Mouse (Mus musculus) midbrain, embryonic 11.5 days (tissue): ENCODE measurements around the gene Sf3b4. TPM values are rescaled to one million over a fixed set of nuclear protein-coding genes. Genes with fewer than 3 reads are reported as not detected.

Experiments used
- ATAC-seq: fragments of 200-750 bp; cut with Nextera tagmentation; 2 replicates; pipeline ENCODE4 v1.8.0; 2017; ENCODE audit warnings: moderate TSS enrichment, moderate library complexity; ENCODE audit not compliant: low FRiP score
- DNase-seq: peaks from one replicate; pipeline ENCODE4 v3.0.0; 2015; ENCODE audit warnings: low spot score; ENCODE audit errors: missing footprints
- H3K27ac ChIP-seq: fragments of 300-500 bp; sonication (generic); 2 replicates; pipeline ENCODE4 v1.5.1; 2014; ENCODE audit warnings: low read depth, low read length
- H3K27me3 ChIP-seq: fragments of 300-500 bp; sonication (generic); 2 replicates; pipeline ENCODE4 v1.6.1; 2014; ENCODE audit warnings: mild to moderate bottlenecking, low read length, moderate library complexity, mixed read lengths; ENCODE audit not compliant: control insufficient read depth, insufficient read depth
- H3K36me3 ChIP-seq: fragments of 300-500 bp; sonication (generic); 2 replicates; pipeline ENCODE4 v1.6.1; 2014; ENCODE audit warnings: mild to moderate bottlenecking, low read length, moderate library complexity, mixed read lengths; ENCODE audit not compliant: control insufficient read depth, insufficient read depth
- H3K4me1 ChIP-seq: fragments of 300-500 bp; sonication (generic); 2 replicates; pipeline ENCODE4 v1.6.1; 2014; ENCODE audit warnings: low read length; ENCODE audit not compliant: control insufficient read depth, insufficient read depth
- H3K4me2 ChIP-seq: fragments of 300-500 bp; sonication (generic); 2 replicates; pipeline ENCODE4 v1.6.1; 2014; ENCODE audit warnings: mild to moderate bottlenecking, moderate library complexity
- H3K4me3 ChIP-seq: fragments of 300-500 bp; sonication (generic); 2 replicates; pipeline ENCODE4 v1.5.1; 2014; ENCODE audit warnings: low read depth, low read length
- H3K9ac ChIP-seq: fragments of 300-500 bp; sonication (generic); 2 replicates; pipeline ENCODE4 v1.6.1; 2014; ENCODE audit warnings: low read length
- H3K9me3 ChIP-seq: fragments of 300-500 bp; sonication (generic); 2 replicates; pipeline ENCODE4 v1.6.1; 2016; ENCODE audit warnings: low read length; ENCODE audit not compliant: control insufficient read depth
- whole genome bisulfite sequencing: fragments of 180-500 bp; shearing (Covaris S2); extraction: QIAGEN DNeasy Blood & Tissue Kit; methylation state at CpG from one replicate; pipeline ENCODE4 v1.1.7; 2014; 5-methylcytosine and 5-hydroxymethylcytosine counted together
- polyA plus RNA-seq: library from polyadenylated mRNA; unstranded; fragments of >200 nt; fragmentation: Nextera tagmentation; extraction: Ambion mirVana; gene quantifications from 2 replicates; pipeline ENCODE4 v1.2.1, GENCODE M21; 2014

Sf3b4 gene
- polyA plus RNA-seq, 1 experiment from 2014 or later, result 216 TPM

DNA sequence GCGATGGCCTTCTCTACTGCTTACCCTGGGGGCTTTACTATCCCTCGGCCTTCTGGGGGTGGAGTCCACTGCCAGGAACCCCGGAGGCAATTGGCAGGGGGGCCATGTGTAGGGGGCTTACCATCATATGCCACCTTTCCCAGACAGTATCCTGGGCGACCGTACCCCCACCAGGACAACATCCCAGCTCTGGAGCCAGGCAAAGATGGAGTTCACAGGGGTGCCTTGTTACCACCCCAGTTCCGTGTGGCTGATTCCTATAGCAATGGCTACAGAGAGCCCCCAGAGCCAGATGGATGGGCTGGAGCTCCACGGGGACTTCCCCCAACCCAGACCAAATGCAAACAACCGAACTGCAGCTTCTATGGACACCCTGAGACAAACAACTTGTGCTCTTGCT lies 16.6 kb upstream of the Sf3b4 start:
- no peak overlapping the region for H3K27ac ChIP-seq
- no peaks in the 10 kb centered on the region for H3K9me3 ChIP-seq
- H3K27me3 ChIP-seq, result no peaks in the 10 kb centered on the region
- ATAC-seq, result no peak
- peaks cover 4% of the 10 kb centered on the region; the same call in 1 of the 2 replicates for H3K4me1 ChIP-seq
- DNase-seq, result no peak
- H3K4me2 ChIP-seq, result no peak overlapping the region
- no peak overlapping the region for H3K9ac ChIP-seq
- H3K36me3 ChIP-seq, result peaks cover 11% of the 10 kb centered on the region; the same call in 1 of the 2 replicates
- no peak overlapping the region for H3K4me3 ChIP-seq
- WGBS, result 84% methylated on average over 8 of the region's 8 CpGs

DNA sequence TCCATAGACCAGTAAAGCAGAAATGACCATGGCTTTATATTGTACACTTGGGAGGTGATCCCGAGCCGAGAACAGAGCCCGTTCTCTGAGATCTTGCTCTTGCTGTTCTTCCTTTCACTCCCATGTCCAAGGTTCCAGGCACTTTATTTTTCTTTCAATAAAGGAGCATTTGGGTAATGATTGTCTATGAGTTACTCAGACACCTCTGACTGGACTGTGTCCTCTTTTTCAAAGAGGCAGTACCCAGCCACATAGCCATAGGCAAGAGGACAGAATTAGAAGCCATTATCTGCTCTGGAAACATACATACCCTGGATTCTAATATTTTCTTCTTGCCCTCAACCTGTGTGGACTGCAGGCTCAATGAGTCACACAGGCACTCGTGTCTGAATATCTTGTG lies 12.3 kb upstream of the Sf3b4 start:
- Histone ChIP-seq H3K27ac (no peak overlapping the region), H3K27me3 (no peaks in the 10 kb centered on the region), H3K4me3 (no peak overlapping the region), H3K36me3 (0 out of 2 replicates have a peak, but pooled peaks cover 1% of the 10 kb centered on the region), H3K4me2 (no peak overlapping the region), H3K9me3 (no peaks in the 10 kb centered on the region), H3K9ac (no peak overlapping the region), H3K4me1 (peaks cover 20% of the 10 kb centered on the region)
- WGBS, result 82% methylated on average over 4 of the region's 4 CpGs
- ATAC-seq (no peak), DNase-seq (no peak)

DNA sequence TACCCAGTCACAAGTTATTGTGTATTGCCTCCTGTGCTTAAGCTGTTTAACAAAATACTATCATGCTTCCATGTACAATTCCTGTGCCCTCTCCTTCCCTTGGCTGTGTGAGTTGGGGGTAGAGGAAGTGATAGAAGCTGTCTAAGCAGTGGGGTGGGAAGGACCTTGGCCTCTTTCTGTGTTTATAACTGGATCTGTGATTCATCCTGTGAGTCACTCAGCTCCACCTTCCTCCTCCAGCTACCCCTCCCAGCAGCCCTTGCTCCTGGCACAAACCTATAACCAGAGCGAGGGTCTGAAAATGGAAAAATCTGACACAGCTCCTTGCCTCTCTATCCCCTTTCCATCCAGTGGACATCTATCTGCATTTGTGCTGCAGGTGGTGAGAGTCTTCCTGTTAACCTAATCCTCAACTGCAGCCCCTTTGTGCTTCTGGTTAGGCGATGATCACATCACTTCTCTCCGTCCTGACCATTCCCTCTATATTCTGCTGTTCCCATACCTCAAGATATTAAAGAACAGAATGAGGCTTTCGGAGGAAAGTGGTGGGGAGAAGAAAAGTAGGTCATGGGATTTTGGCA lies 11.8 kb upstream of the Sf3b4 start:
- Histone ChIP-seq H3K36me3 (no peaks in the 10 kb centered on the region), H3K4me3 (no peak overlapping the region), H3K9ac (no peak overlapping the region), H3K4me1 (peaks cover 20% of the 10 kb centered on the region), H3K27me3 (no peaks in the 10 kb centered on the region), H3K4me2 (peak overlapping the region; percentile 63; the same call in 1 of the 2 replicates), H3K9me3 (no peaks in the 10 kb centered on the region), H3K27ac (no peak overlapping the region)
- ATAC-seq (no peak), DNase-seq (no peak)
- WGBS, result 60% methylated on average over 4 of the region's 4 CpGs

DNA sequence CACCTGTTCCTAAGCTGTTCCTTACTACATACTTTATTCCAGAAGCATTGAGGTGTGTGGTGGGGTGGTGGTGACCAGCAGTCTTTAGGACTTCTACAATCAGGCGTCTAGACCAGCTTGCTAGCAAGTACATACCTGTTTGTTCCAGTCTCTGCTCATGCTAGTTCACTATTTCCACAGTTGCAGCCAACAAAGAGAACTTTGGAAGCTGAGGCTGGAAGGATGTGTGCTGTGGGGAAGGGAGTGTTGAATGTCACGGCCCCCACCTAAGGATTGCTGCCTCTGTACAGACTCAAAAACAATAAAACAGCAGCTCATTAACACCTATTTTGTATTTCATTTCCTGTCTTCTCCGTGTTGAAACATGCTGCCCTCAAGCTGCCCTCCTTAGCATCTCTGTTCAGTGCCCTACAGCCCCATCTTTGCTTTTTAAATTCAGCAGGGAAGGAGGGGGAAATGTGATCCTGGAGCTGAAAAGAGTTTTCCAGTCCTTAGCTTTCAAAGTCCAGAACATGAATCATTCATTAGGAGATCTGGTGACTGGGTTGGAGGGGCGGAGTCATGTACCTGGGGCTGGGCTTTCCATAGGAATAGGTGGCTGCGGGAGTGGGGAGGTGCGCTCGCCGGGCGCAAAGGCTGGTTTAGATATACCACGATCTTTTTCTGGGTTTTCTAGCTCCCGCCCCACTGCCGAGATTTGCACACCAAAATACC lies 11.2 kb upstream of the Sf3b4 start:
- peak overlapping the region; percentile 33 for H3K4me3 ChIP-seq
- ATAC-seq (peak; percentile 79), DNase-seq (peak; percentile 92)
- under 1% methylated on average over 12 of the region's 12 CpGs for WGBS
- peak overlapping the region; percentile 59; the same call in 1 of the 2 replicates for H3K9ac ChIP-seq
- H3K9me3 ChIP-seq, result no peaks in the 10 kb centered on the region
- no peaks in the 10 kb centered on the region for H3K27me3 ChIP-seq
- H3K4me1 ChIP-seq, result peaks cover 20% of the 10 kb centered on the region
- no peak overlapping the region for H3K27ac ChIP-seq
- H3K4me2 ChIP-seq, result peak overlapping the region; percentile 63
- H3K36me3 ChIP-seq, result no peaks in the 10 kb centered on the region

DNA sequence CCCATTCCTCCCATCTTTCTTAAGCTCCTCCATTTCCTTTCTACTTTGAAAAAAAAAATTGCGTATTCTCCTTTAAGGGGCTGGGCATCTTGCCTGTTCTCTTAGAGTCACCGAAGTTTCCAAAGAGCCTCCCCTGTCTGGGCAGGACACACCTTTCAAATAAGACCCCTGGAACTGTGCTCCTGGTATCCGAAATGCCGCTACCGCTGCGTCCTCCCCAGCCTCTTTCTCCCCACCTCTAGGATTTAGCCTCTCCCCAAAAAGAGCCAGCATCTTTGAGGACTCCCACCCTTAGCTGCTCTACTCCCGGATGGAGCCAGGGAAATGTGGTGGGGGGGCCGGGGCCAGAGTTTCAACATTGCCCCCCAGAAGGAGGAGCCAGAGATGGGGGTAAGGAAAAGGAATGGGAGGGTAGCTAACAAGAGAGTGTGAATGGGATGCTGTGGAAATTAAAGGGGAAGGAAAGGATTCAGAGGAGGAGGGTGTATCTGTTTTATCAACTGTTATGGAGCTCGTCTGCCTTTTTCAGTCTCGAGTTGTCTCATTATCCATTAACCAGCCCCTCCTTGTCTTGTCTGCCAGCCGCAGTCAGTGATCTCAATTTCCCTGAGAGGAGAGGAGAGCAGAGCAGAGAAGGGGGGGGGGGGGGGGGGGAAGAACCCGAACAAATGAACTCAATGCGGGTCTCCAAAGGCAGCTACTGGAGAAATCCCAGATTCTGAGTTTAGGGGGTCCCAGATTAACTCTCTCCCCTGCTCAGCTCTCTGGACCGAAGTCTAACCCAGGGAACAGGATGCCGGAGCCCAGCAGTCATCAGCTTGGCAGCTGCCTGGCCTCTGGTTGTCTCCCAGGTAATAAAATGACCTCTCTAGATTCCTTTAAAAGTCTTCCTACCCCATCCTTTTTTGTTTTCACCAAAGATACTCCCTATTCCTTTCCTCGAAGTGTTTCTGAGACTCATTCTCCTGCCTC lies 10.0 kb upstream of the Sf3b4 start, which contains the start of gene Mtmr11:
Gene Mtmr11, plus strand, starts transcription at position 136 of the 972 bp plus-strand sequence.
- ATAC-seq (0 out of 2 replicates have a peak, but pooled peaks have one; percentile 14), DNase-seq (peak; percentile 89)
- H3K27me3 ChIP-seq, result no peaks in the 10 kb centered on the region
- H3K4me2 ChIP-seq, result peak within 1 kb of the TSS; percentile 63
- peak within 1 kb of the TSS; percentile 59 for H3K9ac ChIP-seq
- peak within 1 kb of the TSS; percentile 33 for H3K4me3 ChIP-seq
- no peaks in the 10 kb centered on the region for H3K36me3 ChIP-seq
- peaks cover 20% of the 10 kb centered on the region for H3K4me1 ChIP-seq
- no peak within 1 kb of the TSS for H3K27ac ChIP-seq
- H3K9me3 ChIP-seq, result no peaks in the 10 kb centered on the region
- 8% methylated on average over 16 of the region's 16 CpGs for WGBS

DNA sequence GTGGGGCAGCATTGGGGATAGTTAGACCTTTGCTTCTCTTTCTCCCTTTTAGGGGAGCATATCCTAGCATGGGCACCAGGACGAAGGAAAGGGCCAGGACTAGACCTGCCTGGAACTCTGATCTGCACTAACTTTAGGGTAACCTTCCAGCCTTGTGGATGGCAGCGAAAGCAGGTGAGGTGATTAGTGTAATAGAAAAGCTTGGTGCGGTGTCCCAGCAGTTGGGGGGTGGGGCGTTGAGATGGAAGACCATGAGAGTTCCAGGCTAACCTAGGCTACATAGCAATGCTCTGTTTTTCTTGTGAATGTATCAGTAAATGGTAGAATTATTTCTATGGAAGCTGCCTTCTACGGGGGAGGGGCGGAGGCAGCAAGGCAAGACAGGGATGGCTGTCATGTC lies 9.1 kb upstream of the Sf3b4 start:
- Histone ChIP-seq H3K4me3 (no peak overlapping the region), H3K9ac (no peak overlapping the region), H3K27me3 (no peaks in the 10 kb centered on the region), H3K36me3 (no peaks in the 10 kb centered on the region), H3K27ac (no peak overlapping the region), H3K4me2 (no peak overlapping the region), H3K4me1 (peaks cover 20% of the 10 kb centered on the region), H3K9me3 (no peaks in the 10 kb centered on the region)
- no peak for DNase-seq
- ATAC-seq, result no peak
- WGBS, result 92% methylated on average over 6 of the region's 6 CpGs

DNA sequence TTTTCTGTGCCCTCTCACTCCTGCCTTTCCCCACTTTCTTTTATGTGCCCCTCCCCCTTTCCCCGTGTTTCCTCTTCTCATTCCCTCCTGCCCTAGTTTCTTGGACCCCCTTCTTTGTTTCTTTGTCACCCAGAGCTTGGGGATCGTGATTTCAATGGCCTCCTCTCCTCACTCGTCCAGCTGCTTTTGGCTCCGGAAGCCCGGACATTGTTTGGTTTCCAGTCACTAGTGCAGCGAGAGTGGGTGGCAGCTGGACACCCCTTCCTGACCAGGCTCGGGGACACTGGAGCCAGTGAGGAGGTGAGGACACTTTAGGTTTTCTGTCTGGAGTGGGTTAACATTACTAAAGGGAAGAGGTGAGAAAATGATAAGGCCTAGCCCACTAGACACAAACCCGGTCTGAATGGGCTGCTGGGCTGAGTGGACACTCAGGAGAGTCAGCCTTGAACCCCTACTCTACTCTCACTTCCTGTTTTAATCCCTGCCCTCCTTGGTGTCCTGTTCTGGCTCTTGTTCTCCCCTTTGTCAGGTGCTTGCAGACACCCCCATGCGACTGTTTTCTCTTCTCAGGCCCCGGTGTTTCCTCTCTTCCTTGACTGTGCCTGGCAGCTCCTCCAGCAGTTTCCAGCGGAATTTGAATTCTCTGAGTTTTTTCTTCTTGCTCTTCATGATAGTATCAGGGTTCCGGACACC lies 3.5 kb upstream of the Sf3b4 start:
- Histone ChIP-seq H3K9ac (no peak overlapping the region), H3K36me3 (no peaks in the 10 kb centered on the region), H3K4me2 (no peak overlapping the region), H3K4me1 (peaks cover 15% of the 10 kb centered on the region), H3K9me3 (no peaks in the 10 kb centered on the region), H3K4me3 (no peak overlapping the region), H3K27me3 (no peaks in the 10 kb centered on the region), H3K27ac (no peak overlapping the region)
- no peak for DNase-seq
- WGBS, result 77% methylated on average over 12 of the region's 12 CpGs
- ATAC-seq, result no peak

DNA sequence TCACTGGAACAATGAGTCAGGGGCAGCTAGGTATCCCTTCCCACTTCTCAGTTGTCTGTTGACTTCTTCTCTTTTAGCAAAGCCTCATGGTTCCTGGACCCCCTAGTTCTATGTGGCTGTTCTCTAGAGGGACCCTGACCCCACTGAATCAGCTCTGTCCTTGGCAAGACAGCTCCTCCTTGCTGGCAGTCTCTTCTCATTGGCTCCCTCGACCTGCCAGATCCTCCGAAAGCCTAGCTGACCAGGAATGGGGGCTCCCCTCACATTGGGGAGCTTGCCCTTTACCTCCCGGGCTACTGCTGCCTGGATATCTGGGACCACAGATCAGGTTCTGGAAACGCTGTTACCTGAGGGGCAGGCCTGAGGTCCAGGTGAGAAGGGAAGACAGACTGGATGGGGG lies 1.9 kb upstream of the Sf3b4 start:
- H3K4me3 ChIP-seq, result no peak overlapping the region
- no peak overlapping the region for H3K4me2 ChIP-seq
- no peak overlapping the region for H3K27ac ChIP-seq
- H3K36me3 ChIP-seq, result 0 out of 2 replicates have a peak, but pooled peaks cover 2% of the 10 kb centered on the region
- 90% methylated on average over 4 of the region's 4 CpGs for WGBS
- no peak overlapping the region for H3K9ac ChIP-seq
- peaks cover 15% of the 10 kb centered on the region for H3K4me1 ChIP-seq
- ATAC-seq, result no peak
- no peaks in the 10 kb centered on the region for H3K27me3 ChIP-seq
- no peak for DNase-seq
- no peaks in the 10 kb centered on the region for H3K9me3 ChIP-seq
